Mouse (Mus musculus) left cerebral cortex, adult 2 months (tissue): ENCODE measurements around the gene Nat9. TPM values are rescaled to one million over a fixed set of nuclear protein-coding genes. Genes with fewer than 3 reads are reported as not detected.
A peak's percentile ranks its signal among the peaks of the same experiment; 100 is the strongest.

Source experiments
- DNase-seq, 2 experiments: peaks; one replicate each; pipeline ENCODE4 v3.0.0; 2021 to 2022; ENCODE audit warnings: low spot score in 2 of 2, mixed read lengths in 1 of 2; ENCODE audit errors: extremely low spot score in 1 of 2
- H3K27ac ChIP-seq: fragments of 200-600 bp; 2 replicates; pipeline ENCODE4 v1.8.1; 2022
- H3K4me3 ChIP-seq: fragments of 200-600 bp; 2 replicates; pipeline ENCODE4 v1.8.1; 2022
- CTCF ChIP-seq: fragments of 200-600 bp; IDR thresholded peaks from 2 replicates; pipeline ENCODE4 v1.8.1; 2022; ENCODE audit warnings: antibody characterized with exemption, mild to moderate bottlenecking, moderate library complexity
- intact Hi-C: fragments of 180-260 bp; cut with DNase I; formaldehyde crosslinking; loops from one replicate; pipeline ENCODE4 v1.15.1; 2025
- total RNA-seq, 2 experiments: library from RNA; stranded (reverse); gene quantifications; 2 replicates each; pipeline ENCODE4 v1.2.3; 2021

The Nat9 gene
- total RNA-seq, 2 experiments from 2014 or later, result 23.1 to 25.6 TPM

DNA sequence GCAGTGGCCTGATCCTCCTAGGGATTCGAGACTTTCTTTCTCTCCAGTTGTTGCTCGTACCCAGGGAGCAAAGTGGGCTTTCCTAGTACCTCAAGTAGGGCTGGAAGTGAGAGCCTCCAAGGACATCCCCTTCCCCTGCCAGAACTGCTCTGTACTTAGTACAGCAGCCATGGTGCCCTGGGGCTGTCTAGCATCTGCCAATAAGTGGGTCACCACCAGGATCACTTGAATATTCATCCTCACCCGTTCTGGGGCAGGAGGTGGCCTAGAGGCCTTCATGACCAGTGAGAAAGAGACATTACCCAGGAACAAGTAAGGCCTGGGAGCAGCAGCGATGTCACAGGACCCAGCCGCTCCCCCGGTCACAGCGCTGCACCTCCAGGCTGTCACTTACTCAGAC, 22.3 kb upstream of the Nat9 start:
- no peak overlapping the region for H3K4me3 ChIP-seq
- H3K27ac ChIP-seq, result no peak overlapping the region; the same call in 1 of the 2 replicates
- intact Hi-C loops, result loop anchor here (2.0 kb wide), 1 partner anchor 21 kb away; no protein-coding TSS in a partner anchor

GRCm38 (mm10) chr11:115208776-115209732, 21.4 kb upstream of the Nat9 start:
- intact Hi-C loops, result loop anchor here (2.0 kb wide), 1 partner anchor 22 kb away; no protein-coding TSS in a partner anchor
- no peak overlapping the region for H3K27ac ChIP-seq

More for the DNA sequence above, 22.3 kb upstream of the Nat9 start:
- DNase-seq, result no peak
- TF ChIP-seq CTCF, result no peak

DNA sequence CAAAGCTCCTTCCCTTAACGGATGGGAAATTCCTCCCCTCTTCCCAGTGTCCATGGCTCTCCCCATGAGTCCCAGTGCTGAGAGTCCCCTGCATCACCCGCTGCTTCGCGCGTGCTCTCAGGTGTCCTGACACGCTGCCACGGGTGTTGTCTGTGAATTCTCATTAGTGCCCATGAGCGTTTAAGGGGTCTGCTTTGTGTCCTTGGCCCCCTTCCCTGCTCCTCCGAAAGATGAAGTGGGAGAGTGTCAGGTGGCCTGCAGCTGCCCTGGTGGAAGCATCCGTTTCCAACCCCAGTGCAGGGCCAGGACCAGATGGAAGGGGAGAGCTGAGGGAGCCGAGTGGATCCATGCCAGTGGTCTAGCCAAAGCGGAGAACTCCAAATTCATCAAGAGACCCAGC, 20.5 kb upstream of the Nat9 start:
- DNase-seq, result no peak

More at GRCm38 (mm10) chr11:115208776-115209732, 21.4 kb upstream of the Nat9 start:
- DNase-seq, result no peak
- no peak overlapping the region for H3K4me3 ChIP-seq
- TF ChIP-seq CTCF, result no peak

GRCm38 (mm10) chr11:115202756-115203155, 15.1 kb upstream of the Nat9 start:
- intact Hi-C loops, result loop anchor here (1.0 to 5.0 kb wide), 2 partner anchors 68 to 150 kb away; no protein-coding TSS in a partner anchor

More for the DNA sequence above, 20.5 kb upstream of the Nat9 start:
- TF ChIP-seq CTCF, result no peak
- intact Hi-C loops, result loop anchor here (2.0 kb wide), 1 partner anchor 23 kb away; no protein-coding TSS in a partner anchor
- Histone ChIP-seq H3K4me3 (no peak overlapping the region), H3K27ac (no peak overlapping the region)

GRCm38 (mm10) chr11:115202316-115202715, 14.7 kb upstream of the Nat9 start:
- peak; percentile 76 to 83 for DNase-seq
- intact Hi-C loops, result loop anchor here (1.0 to 5.0 kb wide), 2 partner anchors 68 to 150 kb away; no protein-coding TSS in a partner anchor
- H3K27ac ChIP-seq, result no peak overlapping the region
- peak; percentile 97 for TF ChIP-seq CTCF
- no peak overlapping the region for H3K4me3 ChIP-seq

More at GRCm38 (mm10) chr11:115202756-115203155, 15.1 kb upstream of the Nat9 start:
- DNase-seq, result no peak
- no peak overlapping the region for H3K4me3 ChIP-seq
- H3K27ac ChIP-seq, result no peak overlapping the region
- no peak for TF ChIP-seq CTCF

DNA sequence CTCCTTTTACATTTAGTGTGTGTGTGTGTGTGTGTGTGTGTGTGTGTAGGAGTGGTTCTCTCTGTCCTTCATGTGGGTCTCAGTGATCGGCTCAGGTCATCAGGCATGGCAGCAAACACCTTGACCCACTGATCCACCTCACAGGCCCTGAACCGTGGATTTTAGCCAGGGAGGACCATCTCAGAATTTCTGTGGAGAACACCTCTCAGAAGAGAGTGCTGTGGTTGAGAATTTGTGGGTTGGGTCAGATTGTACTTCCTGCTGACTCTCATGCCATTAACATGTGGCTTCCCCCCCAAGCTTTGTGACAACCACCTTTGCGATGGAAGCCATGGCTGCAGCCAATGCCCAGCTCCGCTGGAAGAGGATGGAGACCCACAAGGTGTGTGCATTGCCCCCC, 12.9 kb upstream of the Nat9 start:
- DNase-seq, result no peak
- Histone ChIP-seq H3K27ac (no peak overlapping the region), H3K4me3 (no peak overlapping the region)
- TF ChIP-seq CTCF, result no peak
- intact Hi-C loops, result loop anchor here (5.0 kb wide), 1 partner anchor 152 kb away; no protein-coding TSS in a partner anchor

DNA sequence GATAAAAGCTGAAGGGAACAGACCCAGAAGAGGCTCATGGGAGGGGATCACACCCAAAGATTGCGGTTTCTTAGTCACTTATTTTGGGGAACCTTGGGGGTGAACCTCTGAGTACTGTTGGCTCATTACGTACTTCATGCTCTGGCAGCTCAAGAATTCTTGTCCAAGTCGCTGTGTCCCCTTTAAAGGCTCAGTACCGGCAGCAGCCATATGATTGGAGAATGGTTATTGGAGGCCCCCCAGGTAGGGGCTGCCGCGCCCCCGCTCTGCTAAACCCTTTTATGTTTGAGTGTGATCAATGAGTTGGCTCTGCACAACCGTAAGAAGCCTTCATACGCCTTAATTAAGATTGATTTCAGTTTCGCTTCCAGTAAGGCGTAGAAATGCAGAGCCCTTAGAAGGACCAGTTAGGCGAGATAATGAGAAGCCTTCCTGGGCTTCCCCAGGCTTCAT, 11.3 kb upstream of the Nat9 start:
- intact Hi-C loops, result no loop called here
- DNase-seq, result no peak
- TF ChIP-seq CTCF, result no peak
- no peak overlapping the region for H3K27ac ChIP-seq
- no peak overlapping the region for H3K4me3 ChIP-seq

DNA sequence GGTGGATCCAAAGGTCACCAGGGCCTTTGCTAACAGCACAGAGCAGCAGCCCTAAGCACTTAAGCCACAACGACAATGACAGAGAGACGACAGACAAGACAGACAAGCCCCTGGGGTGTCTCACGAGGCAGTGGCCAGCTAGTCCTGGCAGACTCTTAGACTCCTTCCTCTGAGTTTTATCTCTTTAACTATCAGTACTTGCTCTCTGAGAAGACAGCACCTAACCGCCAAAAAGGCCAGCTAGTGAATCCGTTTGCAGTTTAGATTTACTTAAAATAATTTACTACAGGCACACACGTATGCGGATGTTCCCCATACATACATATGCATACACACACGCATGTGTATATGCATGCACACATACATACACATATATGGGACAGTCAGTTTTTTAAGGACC, 9.9 kb upstream of the Nat9 start:
- no peak for DNase-seq
- Histone ChIP-seq H3K4me3 (no peak overlapping the region), H3K27ac (no peak overlapping the region)
- intact Hi-C loops, result no loop called here
- TF ChIP-seq CTCF, result no peak

DNA sequence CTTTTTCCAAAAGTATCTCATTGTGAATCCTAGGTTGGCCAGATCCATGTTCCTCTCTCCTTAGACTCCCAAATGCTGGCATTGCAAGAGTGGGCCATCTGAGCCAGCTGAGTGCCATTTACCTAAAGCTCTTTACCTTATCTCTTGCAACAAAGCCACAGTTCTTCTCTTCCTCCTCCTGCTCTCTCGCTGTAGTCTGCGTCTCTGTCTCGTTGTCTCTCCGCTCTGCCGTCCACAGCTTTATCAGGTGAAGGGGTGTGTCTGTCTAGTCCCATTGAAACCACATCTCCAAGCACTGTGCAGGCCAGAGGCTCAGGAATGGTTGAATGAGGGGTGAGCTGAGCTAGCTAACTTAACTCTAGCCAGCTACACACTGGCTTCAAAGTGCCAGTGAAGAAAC, 8.3 kb upstream of the Nat9 start:
- intact Hi-C loops, result no loop called here
- Histone ChIP-seq H3K4me3 (no peak overlapping the region), H3K27ac (no peak overlapping the region)
- no peak for DNase-seq
- TF ChIP-seq CTCF, result no peak

GRCm38 (mm10) chr11:115194693-115195092, 7.0 kb upstream of the Nat9 start:
- no peak overlapping the region for H3K27ac ChIP-seq
- intact Hi-C loops, result no loop called here
- no peak for DNase-seq
- TF ChIP-seq CTCF, result no peak
- H3K4me3 ChIP-seq, result no peak overlapping the region

GRCm38 (mm10) chr11:115192180-115192579, 4.5 kb upstream of the Nat9 start:
- intact Hi-C loops, result no loop called here
- DNase-seq, result no peak
- no peak overlapping the region for H3K4me3 ChIP-seq
- TF ChIP-seq CTCF, result no peak
- H3K27ac ChIP-seq, result no peak overlapping the region

DNA sequence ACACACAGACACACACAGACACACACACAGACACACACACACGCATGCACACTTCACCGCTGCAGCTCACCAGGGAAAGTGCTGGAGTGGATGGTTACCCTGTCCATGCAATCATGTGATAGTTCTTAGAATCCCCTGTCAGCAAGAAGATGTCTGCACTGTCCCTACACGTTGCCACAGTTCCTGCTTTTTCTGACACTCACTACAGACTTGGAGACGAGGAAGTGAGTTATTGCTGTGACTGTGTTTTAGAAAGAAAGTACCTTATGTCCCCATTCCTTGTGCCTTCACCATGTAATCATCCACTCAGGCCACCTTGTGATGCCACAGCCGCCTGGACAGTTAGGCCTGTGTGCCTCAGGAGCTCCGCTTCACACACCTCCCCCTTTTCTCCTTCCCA, 1.6 kb upstream of the Nat9 start:
- H3K4me3 ChIP-seq, result no peak overlapping the region
- DNase-seq, result no peak
- no peak overlapping the region for H3K27ac ChIP-seq
- TF ChIP-seq CTCF, result no peak
- intact Hi-C loops, result no loop called here
